Mouse (Mus musculus) liver, embryonic 14.5 days (tissue): ENCODE data around the gene Dnajc4. TPM values are rescaled to one million over a fixed set of nuclear protein-coding genes. Genes with fewer than 3 reads are reported as not detected.
A peak's percentile ranks its signal among the peaks of the same experiment; 100 is the strongest.

Experiments used
- ATAC-seq: fragments of 200-750 bp; cut with Nextera tagmentation; 2 replicates; pipeline ENCODE4 v1.8.0; 2017; ENCODE audit warnings: moderate number of reproducible peaks, mild to moderate bottlenecking, moderate library complexity; ENCODE audit not compliant: insufficient read depth
- DNase-seq, 3 experiments: peaks; one replicate each; pipeline ENCODE4 v3.0.0-alpha.2; 2012 to 2013; ENCODE audit warnings: low read depth in 3 of 3, low spot score in 3 of 3
- H3K27ac ChIP-seq: fragments of 300-500 bp; sonication (generic); 2 replicates; pipeline ENCODE4 v1.5.1; 2014; ENCODE audit warnings: moderate library complexity, mild to moderate bottlenecking, control low read depth, inconsistent platforms
- H3K27me3 ChIP-seq: fragments of 300-500 bp; sonication (generic); 2 replicates; pipeline ENCODE4 v1.6.1; 2014; ENCODE audit warnings: mild to moderate bottlenecking, low read length, moderate library complexity; ENCODE audit not compliant: control insufficient read depth, insufficient read depth
- H3K36me3 ChIP-seq: fragments of 300-500 bp; sonication (generic); replicated peaks from 2 replicates; pipeline ENCODE4 v1.6.1; 2014; ENCODE audit warnings: low read depth; ENCODE audit not compliant: control insufficient read depth, insufficient read depth
- H3K4me1 ChIP-seq, 2 experiments: fragments of 200-500 bp in 1 of 2; fragments of 300-500 bp in 1 of 2; sonication (generic) in 1 of 2; replicated peaks; 2 replicates each; pipeline ENCODE4 v1.6.1; 2012 to 2014; ENCODE audit warnings: antibody characterized with exemption in 1 of 2, inconsistent platforms in 1 of 2, low read length in 1 of 2; ENCODE audit not compliant: control insufficient read depth in 2 of 2, insufficient read depth in 2 of 2
- H3K4me2 ChIP-seq: fragments of 300-500 bp; sonication (generic); 2 replicates; pipeline ENCODE4 v1.6.1; 2014; ENCODE audit warnings: low read depth, mild to moderate bottlenecking, control low read depth, moderate library complexity
- H3K4me3 ChIP-seq, 2 experiments: fragments of 200-500 bp in 1 of 2; fragments of 300-500 bp in 1 of 2; sonication (generic) in 1 of 2; 2 replicates each; pipeline ENCODE4 v1.5.1; 2012 to 2014; ENCODE audit warnings: low read depth in 2 of 2, low read length in 2 of 2, mild to moderate bottlenecking in 2 of 2, control low read depth in 1 of 2, inconsistent platforms in 1 of 2, moderate library complexity in 1 of 2; ENCODE audit not compliant: insufficient read depth in 1 of 2
- H3K9ac ChIP-seq: fragments of 300-500 bp; sonication (generic); replicated peaks from 2 replicates; pipeline ENCODE4 v1.6.1; 2014; ENCODE audit warnings: mild to moderate bottlenecking, control low read depth, moderate library complexity
- H3K9me3 ChIP-seq: fragments of 300-500 bp; sonication (generic); 2 replicates; pipeline ENCODE4 v1.6.1; 2016; ENCODE audit warnings: low read length, mixed read lengths; ENCODE audit not compliant: control insufficient read depth
- CTCF ChIP-seq: IDR thresholded peaks from 2 replicates; pipeline ENCODE4 v1.5.1; 2016; ENCODE audit warnings: antibody characterized with exemption, low read depth, control low read depth
- EP300 ChIP-seq: IDR thresholded peaks from 2 replicates; pipeline ENCODE4 v1.6.1; 2016; ENCODE audit warnings: antibody characterized with exemption, low read depth
- WGBS: fragments of 180-500 bp; shearing (Covaris S2); extraction: QIAGEN DNeasy Blood & Tissue Kit; methylation state at CpG from one replicate; pipeline ENCODE4 v1.1.7; 2014; ENCODE audit not compliant: insufficient replicate concordance; 5-methylcytosine and 5-hydroxymethylcytosine counted together
- polyA plus RNA-seq, 2 experiments: library from polyadenylated mRNA; depleted of rRNA in 1 of 2; stranded (reverse) in 1 of 2; unstranded in 1 of 2; fragments of >200 nt; fragmentation: Nextera tagmentation in 1 of 2; extraction: Ambion mirVana in 1 of 2; gene quantifications; 2 replicates each; pipeline versions ENCODE4 v1.2.1 to v1.2.3; 2012 to 2014

Dnajc4 gene
- polyA plus RNA-seq, 2 experiments = 8.6 to 10.0 TPM

GRCm38 (mm10) chr19:7039088-7039720 lies 46.8 kb upstream of the Dnajc4 start:
- under 1% methylated on average over 35 of the region's 35 CpGs for WGBS
- ATAC-seq = peak; percentile 3
- peak overlapping the region; percentile 67 for H3K27ac ChIP-seq
- no peak for TF ChIP-seq CTCF
- TF ChIP-seq EP300 = no peak
- H3K4me1 ChIP-seq = peaks cover 18 to 28% of the 10 kb centered on the region in 2 experiments; a peak in 3 of 4 replicates
- H3K27me3 ChIP-seq = no peaks in the 10 kb centered on the region
- H3K4me3 ChIP-seq = peak overlapping the region; percentile 90 to 94
- H3K4me2 ChIP-seq = peak overlapping the region; percentile 78
- peaks cover 13% of the 10 kb centered on the region for H3K36me3 ChIP-seq
- peak in 1 of 3 experiments; percentile 55 for DNase-seq
- H3K9ac ChIP-seq = peak overlapping the region; percentile 94
- no peaks in the 10 kb centered on the region for H3K9me3 ChIP-seq

- no peak overlapping the region for H3K9ac ChIP-seq
- no peak overlapping the region for H3K27ac ChIP-seq
- ATAC-seq (no peak), DNase-seq (no peak)
- TF ChIP-seq EP300 (no peak), CTCF (peak; percentile 17; the same call in 1 of the 2 replicates)
- H3K9me3 ChIP-seq = no peaks in the 10 kb centered on the region
- no peak overlapping the region for H3K4me3 ChIP-seq
- H3K4me2 ChIP-seq = no peak overlapping the region
- H3K4me1 ChIP-seq = peaks cover 16 to 18% of the 10 kb centered on the region in 2 experiments; a peak in 3 of 4 replicates
- H3K36me3 ChIP-seq = peaks cover 60% of the 10 kb centered on the region
- 90% methylated on average over 5 of the region's 5 CpGs for WGBS
- no peaks in the 10 kb centered on the region for H3K27me3 ChIP-seq
Measured at GRCm38 (mm10) chr19:7034006-7034405, 41.6 kb upstream of the Dnajc4 start.

- no peaks in the 10 kb centered on the region for H3K9me3 ChIP-seq
- H3K9ac ChIP-seq = no peak overlapping the region
- no peak for DNase-seq
- H3K4me3 ChIP-seq = no peak overlapping the region
- no peak for ATAC-seq
- H3K4me1 ChIP-seq = no peaks in the 10 kb centered on the region
- WGBS = 85% methylated on average over 5 of the region's 5 CpGs
- H3K4me2 ChIP-seq = no peak overlapping the region
- peaks cover 92% of the 10 kb centered on the region for H3K36me3 ChIP-seq
- H3K27ac ChIP-seq = no peak overlapping the region
- TF ChIP-seq EP300 (no peak), CTCF (no peak)
- H3K27me3 ChIP-seq = no peaks in the 10 kb centered on the region
Measured at GRCm38 (mm10) chr19:7029531-7029930, 37.2 kb upstream of the Dnajc4 start.

- peaks cover 19 to 29% of the 10 kb centered on the region in 2 experiments for H3K4me1 ChIP-seq
- H3K36me3 ChIP-seq = peaks cover 55% of the 10 kb centered on the region
- peak overlapping the region; percentile 20 to 80; a peak in 2 of 4 replicates for H3K4me3 ChIP-seq
- H3K9ac ChIP-seq = no peak overlapping the region; the same call in 1 of the 2 replicates
- WGBS = 18% methylated on average over 3 of the region's 3 CpGs
- ATAC-seq (no peak), DNase-seq (peak; percentile 50 to 64 (median 52))
- H3K27ac ChIP-seq = peak overlapping the region; percentile 98
- no peaks in the 10 kb centered on the region for H3K27me3 ChIP-seq
- no peaks in the 10 kb centered on the region for H3K9me3 ChIP-seq
- TF ChIP-seq CTCF (peak; percentile 93), EP300 (no peak)
- H3K4me2 ChIP-seq = peak overlapping the region; percentile 98
Measured at GRCm38 (mm10) chr19:7020224-7020641, 27.9 kb upstream of the Dnajc4 start.

GRCm38 (mm10) chr19:7019191-7019590 lies 26.8 kb upstream of the Dnajc4 start, which contains the start of gene Fermt3:
Gene Fermt3, minus strand, starts transcription at chr19:7019469.
- H3K36me3 ChIP-seq = peaks cover 51% of the 10 kb centered on the region

More at GRCm38 (mm10) chr19:7019191-7019590, 26.8 kb upstream of the Dnajc4 start, which contains the start of gene Fermt3:
- H3K4me3 ChIP-seq = peak within 1 kb of the TSS; percentile 73 to 80
- ATAC-seq = peak; percentile 75
- no peaks in the 10 kb centered on the region for H3K9me3 ChIP-seq
- peaks cover 19 to 29% of the 10 kb centered on the region in 2 experiments for H3K4me1 ChIP-seq
- TF ChIP-seq CTCF = no peak; the same call in 1 of the 2 replicates
- peak; percentile 29; the same call in 1 of the 2 replicates for TF ChIP-seq EP300
- H3K9ac ChIP-seq = peak within 1 kb of the TSS; percentile 95
- peak within 1 kb of the TSS; percentile 98 for H3K27ac ChIP-seq
- peak; percentile 61 to 71 (median 67) for DNase-seq
- 8% methylated on average over 5 of the region's 5 CpGs for WGBS
- no peaks in the 10 kb centered on the region for H3K27me3 ChIP-seq
- H3K4me2 ChIP-seq = peak within 1 kb of the TSS; percentile 98
